Mouse (Mus musculus): ENCODE results near the gene Grik2. TPM values are rescaled to one million over a fixed set of nuclear protein-coding genes. Genes with fewer than 3 reads are reported as not detected.

Gene Grik2
- 3.6 and 4.9 TPM in 2 replicates for polyA plus RNA-seq (2015; fragmentation: Nextera tagmentation; extraction: Ambion mirVana)

DNA sequence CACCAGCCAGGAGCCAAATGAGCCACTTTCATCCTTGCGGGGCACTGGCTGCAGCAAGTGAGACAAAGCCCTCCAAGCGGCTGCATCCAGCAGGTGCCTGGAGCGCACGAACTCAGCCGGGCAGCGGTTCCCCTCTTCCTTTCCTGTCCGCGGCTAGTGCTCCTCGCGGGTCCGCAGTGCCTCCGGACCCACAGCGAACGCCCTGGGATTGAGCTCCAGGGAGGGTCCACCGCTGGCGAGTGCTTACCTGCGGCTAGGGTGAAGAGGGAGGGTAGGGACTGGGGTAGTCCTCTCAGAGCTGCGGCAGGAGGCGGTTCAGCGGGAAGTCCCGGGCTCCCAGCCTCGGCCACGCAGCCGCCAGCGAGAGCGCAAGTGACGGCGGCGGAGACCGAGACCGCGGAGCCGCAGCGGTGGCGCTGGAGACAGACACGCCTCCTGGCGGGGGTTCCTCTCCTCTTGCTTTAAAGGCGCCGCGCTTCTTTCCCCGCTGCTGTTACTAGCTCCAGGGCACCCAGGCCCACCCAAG lies at the start of gene Grik2:
Grik2 (minus strand) TSS at position 386 of the 526 bp plus-strand sequence.
- Histone ChIP-seq H3K4me3 (replicated peaks) (peak within 1 kb of the TSS; percentile 60), H3K36me3 (no peaks in the 10 kb centered on the region), H3K9me3 (replicated peaks) (no peaks in the 10 kb centered on the region), H3K27ac (no peak within 1 kb of the TSS), H3K27me3 (peaks cover 37% of the 10 kb centered on the region), H3K4me2 (peak within 1 kb of the TSS; percentile 94), H3K4me1 (peaks cover 11% of the 10 kb centered on the region), H3K9ac (peak within 1 kb of the TSS; percentile 41)
- WGBS: under 1% methylated on average over 30 of the region's 41 CpGs
- peak; percentile 94 for ATAC-seq (replicated peaks; ENCODE audit: low FRiP score)

DNA sequence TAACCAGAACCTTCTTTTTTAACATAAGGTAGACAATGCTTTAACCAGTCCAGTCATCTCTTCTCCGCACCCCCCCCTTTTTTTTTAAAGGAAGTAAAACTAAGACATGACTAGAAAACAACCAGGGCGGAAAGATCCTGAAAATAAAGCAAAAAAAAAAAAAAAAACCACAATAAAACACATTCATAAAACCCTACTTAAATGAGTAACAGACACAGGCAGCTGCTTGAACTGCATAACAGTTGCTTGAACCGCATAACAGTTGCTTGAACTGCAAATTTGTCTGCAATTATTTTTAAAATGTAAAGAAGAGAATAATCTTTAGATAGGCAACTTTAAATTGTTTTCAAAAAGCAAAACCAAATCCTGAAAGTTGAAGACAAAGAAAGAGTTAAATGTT lies 45.8 kb upstream of the Grik2 start:
- H3K36me3 ChIP-seq: no peaks in the 10 kb centered on the region
- H3K27me3 ChIP-seq: no peaks in the 10 kb centered on the region
- ATAC-seq (replicated peaks; ENCODE audit: low FRiP score): no peak
- H3K4me2 ChIP-seq: no peak overlapping the region
- no peaks in the 10 kb centered on the region for H3K9me3 ChIP-seq (replicated peaks)
- H3K4me3 ChIP-seq (replicated peaks): no peak overlapping the region
- no peaks in the 10 kb centered on the region for H3K4me1 ChIP-seq
- H3K9ac ChIP-seq: no peak overlapping the region
- H3K27ac ChIP-seq: no peak overlapping the region
- 88% methylated on average over 3 of the region's 3 CpGs for WGBS

DNA sequence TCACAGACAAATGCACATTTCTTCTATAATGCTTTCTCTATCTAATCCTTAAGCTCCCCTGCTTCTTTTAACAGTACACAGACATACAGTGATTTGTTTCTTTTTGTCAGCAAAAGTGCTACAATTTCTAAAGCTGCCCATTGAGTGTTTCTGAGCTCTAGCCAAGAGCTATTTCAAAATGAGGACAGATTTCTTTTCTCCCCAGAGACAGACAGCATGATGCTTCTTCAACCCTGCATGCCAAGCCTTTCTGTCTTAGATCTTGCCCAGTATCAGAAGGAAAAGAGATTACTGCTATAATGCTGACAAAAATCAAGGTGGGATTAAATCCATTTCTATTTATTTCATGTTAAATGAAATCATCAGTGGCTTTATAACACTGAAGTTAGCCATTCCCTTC lies 18.7 kb upstream of the Grik2 start:
- Histone ChIP-seq H3K27ac (no peak overlapping the region), H3K36me3 (no peaks in the 10 kb centered on the region), H3K9ac (no peak overlapping the region), H3K9me3 (replicated peaks) (no peaks in the 10 kb centered on the region), H3K4me2 (no peak overlapping the region), H3K27me3 (no peaks in the 10 kb centered on the region), H3K4me3 (replicated peaks) (no peak overlapping the region), H3K4me1 (no peaks in the 10 kb centered on the region)
- no peak for ATAC-seq (replicated peaks; ENCODE audit: low FRiP score)

DNA sequence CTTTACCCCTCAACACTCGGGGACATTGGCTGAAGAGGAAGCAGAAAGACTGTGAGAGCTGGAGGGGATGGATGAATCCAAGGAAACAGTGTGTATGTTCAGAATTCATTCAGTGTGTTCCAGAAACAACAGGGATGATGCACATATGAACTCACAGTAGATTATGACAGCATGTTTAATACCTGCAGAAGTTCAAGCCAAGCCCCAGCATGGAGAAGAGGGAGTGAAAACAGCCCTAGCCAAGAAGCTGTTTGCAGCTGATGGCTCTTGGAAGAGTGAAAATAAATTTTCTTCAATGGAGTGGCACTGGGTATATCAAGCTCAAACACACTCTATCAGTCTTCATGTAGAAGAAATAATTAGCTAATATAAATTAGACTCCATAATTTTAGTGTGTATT lies 12.4 kb upstream of the Grik2 start:
- no peaks in the 10 kb centered on the region for H3K36me3 ChIP-seq
- no peak overlapping the region for H3K27ac ChIP-seq
- 78% methylated on average over 1 of the region's 1 CpGs for WGBS
- H3K27me3 ChIP-seq: no peaks in the 10 kb centered on the region
- H3K9me3 ChIP-seq (replicated peaks): no peaks in the 10 kb centered on the region
- H3K4me2 ChIP-seq: no peak overlapping the region
- no peak overlapping the region for H3K4me3 ChIP-seq (replicated peaks)
- H3K9ac ChIP-seq: no peak overlapping the region
- ATAC-seq (replicated peaks; ENCODE audit: low FRiP score): no peak
- H3K4me1 ChIP-seq: no peaks in the 10 kb centered on the region

DNA sequence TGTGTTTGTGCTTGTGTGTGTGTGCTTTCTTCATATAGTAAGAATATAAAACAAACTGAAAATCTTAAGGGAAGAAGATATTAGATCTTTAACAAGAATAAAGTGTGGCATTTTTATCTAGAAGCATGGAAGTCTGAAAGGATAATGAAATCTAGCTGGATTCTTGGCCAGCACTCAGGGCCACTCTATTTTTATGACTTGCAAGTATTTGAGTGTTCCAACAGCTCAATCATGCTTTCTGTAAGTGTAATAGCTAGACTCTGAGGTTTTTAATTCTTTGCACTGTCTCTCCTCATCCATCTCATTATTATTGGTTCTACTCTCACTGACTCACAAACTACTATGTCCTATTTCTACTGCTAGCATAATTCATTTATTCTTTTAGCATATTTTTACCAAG lies 5.6 kb upstream of the Grik2 start:
- Histone ChIP-seq H3K4me3 (replicated peaks) (no peak overlapping the region), H3K27me3 (peaks cover 3% of the 10 kb centered on the region), H3K4me2 (no peak overlapping the region), H3K9me3 (replicated peaks) (no peaks in the 10 kb centered on the region), H3K36me3 (no peaks in the 10 kb centered on the region), H3K4me1 (peaks cover under 1% of the 10 kb centered on the region; the same call in 1 of the 2 replicates), H3K27ac (no peak overlapping the region), H3K9ac (no peak overlapping the region)
- ATAC-seq (replicated peaks; ENCODE audit: low FRiP score): no peak

DNA sequence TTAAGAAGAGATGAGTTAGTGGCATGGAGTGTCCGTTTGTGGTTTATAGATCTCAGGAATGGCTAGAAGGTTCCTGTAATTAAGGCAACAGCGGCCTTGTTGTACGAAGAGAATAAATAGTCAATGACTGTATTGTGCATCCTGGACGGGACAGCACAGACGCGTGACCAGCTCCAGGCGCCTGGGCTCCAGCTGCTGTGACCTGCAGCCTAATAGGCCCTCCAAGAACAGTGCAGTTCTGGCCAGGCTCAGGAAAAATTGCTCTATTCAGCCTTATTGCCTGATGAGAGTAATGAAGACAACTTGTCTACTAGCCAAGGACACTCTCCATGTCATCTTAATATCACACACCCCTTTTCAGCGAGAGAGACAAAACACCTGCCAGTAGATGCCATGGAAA lies 1.8 kb upstream of the Grik2 start:
- Histone ChIP-seq H3K9me3 (replicated peaks) (no peaks in the 10 kb centered on the region), H3K9ac (no peak overlapping the region), H3K4me3 (replicated peaks) (no peak overlapping the region), H3K27ac (no peak overlapping the region), H3K36me3 (no peaks in the 10 kb centered on the region), H3K4me1 (peaks cover 10% of the 10 kb centered on the region), H3K4me2 (no peak overlapping the region), H3K27me3 (peaks cover 25% of the 10 kb centered on the region)
- 55% methylated on average over 8 of the region's 8 CpGs for WGBS
- no peak for ATAC-seq (replicated peaks; ENCODE audit: low FRiP score)

DNA sequence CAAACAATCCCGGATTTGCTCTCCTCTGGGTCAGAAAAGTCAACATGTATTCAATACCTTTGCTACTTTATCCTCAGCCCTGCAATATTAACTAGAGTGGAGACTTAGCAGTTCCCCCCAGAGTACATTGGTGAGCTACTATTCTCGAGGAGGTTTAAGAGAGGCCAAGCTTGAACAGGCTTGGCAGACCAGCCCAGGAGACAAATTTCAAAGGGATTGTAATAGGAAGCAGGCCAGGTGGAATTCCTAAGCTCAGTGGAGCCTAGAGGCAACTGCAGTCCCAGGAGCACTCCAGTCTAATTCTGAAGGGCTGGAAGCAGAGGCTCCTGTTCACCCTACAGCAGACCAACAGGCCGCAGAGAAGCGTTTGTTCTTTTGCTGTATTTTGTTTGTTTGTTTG lies 1.1 kb upstream of the Grik2 start:
- H3K36me3 ChIP-seq: no peaks in the 10 kb centered on the region
- WGBS: 30% methylated on average over 4 of the region's 4 CpGs
- H3K4me1 ChIP-seq: peaks cover 10% of the 10 kb centered on the region
- no peak overlapping the region for H3K4me3 ChIP-seq (replicated peaks)
- peaks cover 31% of the 10 kb centered on the region for H3K27me3 ChIP-seq
- no peaks in the 10 kb centered on the region for H3K9me3 ChIP-seq (replicated peaks)
- no peak overlapping the region for H3K9ac ChIP-seq
- H3K27ac ChIP-seq: 0 out of 2 replicates have a peak overlapping the region, but pooled peaks have one; percentile 13
- H3K4me2 ChIP-seq: no peak overlapping the region
- ATAC-seq (replicated peaks; ENCODE audit: low FRiP score): peak; percentile 53; the same call in 1 of the 2 replicates

DNA sequence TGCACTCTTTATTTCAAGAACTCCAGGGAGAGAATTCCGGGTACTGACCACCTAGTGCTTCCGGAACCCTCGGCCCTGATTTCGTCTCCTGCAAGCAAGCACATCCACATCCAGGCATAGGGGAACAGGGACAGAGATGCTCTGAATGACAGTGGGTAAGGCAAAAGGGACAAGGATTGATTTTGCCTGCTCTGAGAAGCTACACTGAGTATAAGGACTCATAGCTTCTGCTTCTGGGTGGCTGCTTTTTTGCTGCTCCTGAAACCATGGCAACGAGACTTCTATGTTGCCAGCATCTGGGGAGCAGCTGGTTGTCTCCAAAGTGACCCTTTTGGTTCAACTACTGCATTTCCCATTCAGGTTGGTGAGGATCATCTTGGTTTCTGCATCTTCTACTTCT lies 348 bp upstream of the Grik2 start:
- Histone ChIP-seq H3K36me3 (no peaks in the 10 kb centered on the region), H3K4me1 (peaks cover 10% of the 10 kb centered on the region), H3K27ac (no peak overlapping the region), H3K27me3 (peaks cover 32% of the 10 kb centered on the region), H3K4me3 (replicated peaks) (peak overlapping the region; percentile 60), H3K9me3 (replicated peaks) (no peaks in the 10 kb centered on the region), H3K4me2 (peak overlapping the region; percentile 94), H3K9ac (0 out of 2 replicates have a peak overlapping the region, but pooled peaks have one; percentile 41)
- WGBS: 13% methylated on average over 5 of the region's 5 CpGs
- no peak; the same call in 1 of the 2 replicates for ATAC-seq (replicated peaks; ENCODE audit: low FRiP score)

DNA sequence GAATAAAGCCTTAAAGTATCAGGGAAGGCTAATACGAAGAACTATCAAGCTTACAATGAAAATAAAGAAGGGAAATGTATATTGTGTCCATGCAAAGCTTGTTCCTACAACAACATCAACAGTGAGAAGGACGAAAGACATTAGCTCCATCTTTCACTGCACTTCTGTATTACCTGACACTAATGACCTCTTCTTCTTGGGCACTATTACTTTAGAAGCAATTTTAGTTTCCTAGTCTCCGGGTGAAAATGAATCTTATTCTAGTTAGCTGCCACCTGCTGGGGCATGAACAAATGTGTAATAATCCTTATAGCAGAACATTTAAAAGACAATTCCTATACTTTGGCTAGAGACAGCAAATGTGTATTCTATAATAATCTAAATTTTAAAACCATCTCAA lies 1.9 kb downstream of the Grik2 start:
- H3K4me1 ChIP-seq: peaks cover 26% of the 10 kb centered on the region
- no peaks in the 10 kb centered on the region for H3K9me3 ChIP-seq (replicated peaks)
- H3K27me3 ChIP-seq: peaks cover 42% of the 10 kb centered on the region
- 51% methylated on average over 3 of the region's 3 CpGs for WGBS
- ATAC-seq (replicated peaks; ENCODE audit: low FRiP score): no peak
- H3K36me3 ChIP-seq: no peaks in the 10 kb centered on the region
- H3K4me2 ChIP-seq: no peak overlapping the region
- H3K27ac ChIP-seq: no peak overlapping the region
- H3K4me3 ChIP-seq (replicated peaks): no peak overlapping the region
- H3K9ac ChIP-seq: no peak overlapping the region

DNA sequence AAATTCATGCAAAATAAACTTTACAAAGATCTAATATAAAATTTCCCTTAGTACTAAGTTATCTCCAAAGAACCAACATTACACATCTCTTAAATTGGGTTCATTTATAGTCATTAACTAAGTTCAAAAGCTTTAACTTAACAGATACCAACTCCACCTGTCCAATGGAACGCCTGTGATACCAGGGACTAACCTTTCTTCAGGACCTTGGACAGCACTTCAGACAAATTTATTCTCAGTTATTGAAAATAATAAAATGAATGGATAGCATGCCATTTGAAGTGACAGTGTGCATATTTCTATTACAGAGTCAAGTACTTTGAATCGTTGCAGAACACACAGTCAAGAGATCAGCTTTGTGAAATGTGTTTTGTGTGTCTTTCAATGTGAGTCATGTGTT lies 3.1 kb downstream of the Grik2 start:
- 58% methylated on average over 2 of the region's 2 CpGs for WGBS

DNA sequence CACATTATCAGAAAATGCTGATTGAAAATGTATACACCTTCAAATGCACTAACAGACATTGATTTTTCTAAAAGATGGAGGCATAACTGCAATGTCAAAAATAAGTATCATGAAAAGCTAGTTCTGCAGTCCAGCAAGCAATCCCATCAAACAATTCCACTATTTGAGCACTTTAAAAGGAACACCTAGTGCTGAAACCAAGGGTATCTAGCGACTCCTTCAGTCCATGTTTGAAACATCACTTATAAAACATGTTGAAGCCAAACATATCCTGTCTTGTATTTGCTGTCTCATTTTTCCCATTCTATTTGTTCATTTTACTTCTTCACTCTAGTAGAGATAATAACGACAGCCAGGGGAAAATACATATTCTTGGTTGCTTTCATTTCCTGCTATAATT lies 3.7 kb downstream of the Grik2 start:
- no peak overlapping the region for H3K4me2 ChIP-seq
- ATAC-seq (replicated peaks; ENCODE audit: low FRiP score): no peak
- no peak overlapping the region for H3K27ac ChIP-seq
- no peak overlapping the region for H3K9ac ChIP-seq
- no peaks in the 10 kb centered on the region for H3K36me3 ChIP-seq
- peaks cover 26% of the 10 kb centered on the region for H3K4me1 ChIP-seq
- 17% methylated on average over 2 of the region's 2 CpGs for WGBS
- no peaks in the 10 kb centered on the region for H3K9me3 ChIP-seq (replicated peaks)
- peaks cover 46% of the 10 kb centered on the region for H3K27me3 ChIP-seq
- no peak overlapping the region for H3K4me3 ChIP-seq (replicated peaks)

More for the DNA sequence above, 3.1 kb downstream of the Grik2 start:
- Histone ChIP-seq H3K27me3 (peaks cover 46% of the 10 kb centered on the region), H3K4me2 (no peak overlapping the region), H3K9ac (no peak overlapping the region), H3K9me3 (replicated peaks) (no peaks in the 10 kb centered on the region), H3K36me3 (no peaks in the 10 kb centered on the region), H3K27ac (no peak overlapping the region), H3K4me3 (replicated peaks) (no peak overlapping the region), H3K4me1 (peaks cover 26% of the 10 kb centered on the region)
- no peak for ATAC-seq (replicated peaks; ENCODE audit: low FRiP score)

DNA sequence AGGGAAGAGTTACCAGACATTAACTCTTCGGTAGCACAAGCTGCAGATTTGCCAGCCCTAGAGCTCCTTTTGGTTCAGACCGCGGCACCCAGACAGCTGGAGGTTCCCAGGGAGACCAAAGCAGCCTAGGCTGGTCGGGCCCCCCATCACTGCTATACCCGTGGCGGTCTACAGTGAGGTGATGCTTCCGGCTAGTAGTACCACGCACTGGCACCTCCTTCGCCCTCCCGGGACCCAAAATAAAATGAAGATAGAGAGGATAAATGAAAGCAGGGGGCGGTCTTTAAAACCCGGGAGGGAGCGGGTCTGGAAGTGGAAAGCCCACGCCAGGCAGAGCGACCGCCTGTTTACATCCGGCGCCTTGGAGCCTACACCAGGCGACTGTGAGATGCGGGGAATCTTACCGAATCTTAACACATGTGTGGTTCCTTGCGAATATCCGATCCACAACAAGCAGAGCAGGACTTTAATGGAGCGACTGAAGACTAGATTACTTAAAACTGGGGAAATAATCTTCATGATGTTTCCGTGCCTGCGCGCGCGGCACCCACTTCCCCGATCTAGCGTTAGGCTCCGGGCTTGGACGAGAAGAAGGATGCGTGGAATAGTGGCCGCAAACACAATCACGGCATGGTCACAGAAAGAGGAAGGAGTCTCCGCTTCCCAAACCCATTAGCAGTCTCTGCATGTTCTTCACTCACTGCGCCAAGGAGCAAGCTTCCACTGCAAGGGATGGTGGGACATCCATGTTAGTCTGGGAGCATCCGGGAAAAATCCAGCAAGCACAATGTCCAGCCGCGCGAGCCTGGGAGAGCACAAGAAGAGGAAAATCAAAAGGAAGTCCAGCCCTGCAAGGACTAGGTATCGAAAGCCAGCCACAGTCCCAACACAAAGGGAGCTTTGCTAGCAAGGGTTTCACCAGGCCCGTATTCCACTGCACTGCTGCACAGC lies 5.5 kb downstream of the Grik2 start:
- ATAC-seq (replicated peaks; ENCODE audit: low FRiP score): peak; percentile 70
- Histone ChIP-seq H3K27me3 (peaks cover 32% of the 10 kb centered on the region), H3K4me3 (replicated peaks) (peak overlapping the region; percentile 54), H3K36me3 (no peaks in the 10 kb centered on the region), H3K4me2 (peak overlapping the region; percentile 86), H3K9ac (peak overlapping the region; percentile 23), H3K9me3 (replicated peaks) (no peaks in the 10 kb centered on the region), H3K4me1 (peaks cover 16% of the 10 kb centered on the region), H3K27ac (no peak overlapping the region)
- under 1% methylated on average over 44 of the region's 44 CpGs for WGBS

Measured in kidney, embryonic 15.5 days (tissue).